Mouse (Mus musculus) hindbrain, embryonic 12.5 days (tissue): ENCODE results near the gene Leap2. TPM values are rescaled to one million over a fixed set of nuclear protein-coding genes. Genes with fewer than 3 reads are reported as not detected.

Experiments
- ATAC-seq: fragments of 200-750 bp; cut with Nextera tagmentation; 2 replicates; pipeline ENCODE4 v1.8.0; 2017; ENCODE audit warnings: moderate TSS enrichment; ENCODE audit not compliant: low FRiP score
- H3K27ac ChIP-seq: fragments of 300-500 bp; sonication (generic); 2 replicates; pipeline ENCODE4 v1.5.1; 2016; ENCODE audit warnings: mild to moderate bottlenecking
- H3K27me3 ChIP-seq: fragments of 300-500 bp; sonication (generic); 2 replicates; pipeline ENCODE4 v1.6.1; 2016; ENCODE audit warnings: mild to moderate bottlenecking
- H3K36me3 ChIP-seq: fragments of 300-500 bp; sonication (generic); 2 replicates; pipeline ENCODE4 v1.6.1; 2016; ENCODE audit warnings: mild to moderate bottlenecking
- H3K4me1 ChIP-seq: fragments of 300-500 bp; sonication (generic); 2 replicates; pipeline ENCODE4 v1.6.1; 2016
- H3K4me2 ChIP-seq: fragments of 300-500 bp; sonication (generic); replicated peaks from 2 replicates; pipeline ENCODE4 v1.6.1; 2016; ENCODE audit warnings: mild to moderate bottlenecking
- H3K4me3 ChIP-seq: fragments of 300-500 bp; sonication (generic); 2 replicates; pipeline ENCODE4 v1.5.1; 2016; ENCODE audit warnings: mild to moderate bottlenecking
- H3K9ac ChIP-seq: fragments of 300-500 bp; sonication (generic); 2 replicates; pipeline ENCODE4 v1.6.1; 2016; ENCODE audit warnings: mild to moderate bottlenecking, moderate library complexity
- H3K9me3 ChIP-seq: fragments of 300-500 bp; sonication (generic); replicated peaks from 2 replicates; pipeline ENCODE4 v1.6.1; 2016; ENCODE audit warnings: mild to moderate bottlenecking
- WGBS: fragments of 180-500 bp; shearing (Covaris S2); methylation state at CpG from one replicate; pipeline ENCODE4 v1.1.7; 2016; 5-methylcytosine and 5-hydroxymethylcytosine counted together
- microRNA-seq: library from miRNA; unstranded; fragments of <30 nt; microRNA quantifications from one replicate; pipeline ENCODE4, GENCODE M21; 2017
- polyA plus RNA-seq: library from polyadenylated mRNA; unstranded; fragments of >200 nt; fragmentation: Nextera tagmentation; extraction: Ambion mirVana; gene quantifications from 2 replicates; pipeline ENCODE4 v1.2.1, GENCODE M21; 2016

Gene Leap2
- polyA plus RNA-seq, 1 experiment from 2014 or later, result not detected

DNA sequence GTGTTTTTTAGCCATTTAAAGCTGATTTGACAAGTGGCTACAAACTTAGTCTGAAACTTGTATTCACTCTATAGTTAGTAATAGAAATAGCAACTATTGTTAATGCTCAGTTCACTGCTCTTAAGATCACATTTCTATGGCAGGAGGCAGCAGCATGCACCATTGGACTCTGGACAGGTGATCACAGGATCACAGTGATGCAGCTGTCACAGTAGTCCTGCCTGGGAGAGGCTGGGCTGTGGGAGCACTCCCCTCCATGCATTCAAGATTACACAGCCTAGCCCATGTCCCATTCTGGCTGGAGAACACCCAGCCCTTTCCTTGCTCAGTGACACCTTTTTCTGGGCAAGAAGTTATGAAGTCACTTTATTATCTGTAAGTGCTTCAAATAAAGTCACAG, 4.9 kb downstream of the Leap2 start:
- Histone ChIP-seq H3K27ac (no peak overlapping the region), H3K9me3 (no peaks in the 10 kb centered on the region), H3K4me1 (no peaks in the 10 kb centered on the region), H3K4me2 (no peak overlapping the region), H3K27me3 (no peaks in the 10 kb centered on the region), H3K9ac (no peak overlapping the region), H3K4me3 (no peak overlapping the region), H3K36me3 (peaks cover 77% of the 10 kb centered on the region)
- no peak for ATAC-seq

DNA sequence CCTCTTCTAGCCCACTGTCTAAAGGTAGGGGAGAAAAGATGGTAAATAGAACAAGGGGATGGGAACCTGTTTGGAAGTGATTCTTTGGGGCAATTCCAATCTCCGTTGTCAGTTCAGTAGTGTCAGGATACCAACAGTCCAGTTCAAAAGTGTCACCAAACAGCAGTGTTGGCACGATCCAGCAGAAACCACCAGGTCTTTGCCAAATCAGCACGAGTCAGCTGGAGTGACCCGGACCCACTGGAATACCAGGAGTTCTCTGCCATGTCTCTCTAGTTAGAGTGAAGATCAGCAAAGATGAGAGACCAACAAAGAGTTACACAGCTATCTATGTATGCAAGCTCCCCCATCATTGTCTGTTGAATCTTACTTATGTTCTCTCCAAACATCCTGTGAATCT, 9.1 kb downstream of the Leap2 start:
- ATAC-seq, result no peak
- H3K27me3 ChIP-seq, result no peaks in the 10 kb centered on the region
- H3K9me3 ChIP-seq, result no peaks in the 10 kb centered on the region
- no peak overlapping the region for H3K27ac ChIP-seq
- no peaks in the 10 kb centered on the region for H3K4me1 ChIP-seq
- peaks cover 91% of the 10 kb centered on the region for H3K36me3 ChIP-seq
- no peak overlapping the region for H3K4me2 ChIP-seq
- over 99% methylated on average over 4 of the region's 4 CpGs for WGBS
- no peak overlapping the region for H3K4me3 ChIP-seq
- H3K9ac ChIP-seq, result no peak overlapping the region

DNA sequence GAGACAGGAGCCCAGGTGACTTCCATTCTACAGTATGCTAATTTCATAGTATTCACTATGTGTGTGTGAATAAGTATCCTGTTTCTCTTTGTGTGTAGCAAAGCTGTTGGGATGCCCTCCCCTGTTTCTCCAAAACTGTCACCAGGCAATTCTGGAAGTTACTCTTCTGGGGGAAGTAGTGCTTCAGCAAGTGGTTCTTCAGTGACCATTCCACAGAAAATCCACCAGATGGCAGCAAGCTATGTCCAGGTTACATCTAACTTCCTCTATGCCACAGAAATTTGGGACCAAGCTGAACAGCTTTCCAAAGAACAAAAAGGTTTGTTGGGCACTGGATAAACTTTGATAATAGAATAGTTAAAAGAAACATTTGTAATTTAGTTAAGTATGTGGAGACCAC, 11.2 kb downstream of the Leap2 start:
- Histone ChIP-seq H3K36me3 (peaks cover 88% of the 10 kb centered on the region), H3K27ac (no peak overlapping the region), H3K9me3 (no peaks in the 10 kb centered on the region), H3K4me1 (no peaks in the 10 kb centered on the region), H3K27me3 (no peaks in the 10 kb centered on the region), H3K9ac (no peak overlapping the region), H3K4me3 (no peak overlapping the region), H3K4me2 (no peak overlapping the region)
- ATAC-seq, result no peak

DNA sequence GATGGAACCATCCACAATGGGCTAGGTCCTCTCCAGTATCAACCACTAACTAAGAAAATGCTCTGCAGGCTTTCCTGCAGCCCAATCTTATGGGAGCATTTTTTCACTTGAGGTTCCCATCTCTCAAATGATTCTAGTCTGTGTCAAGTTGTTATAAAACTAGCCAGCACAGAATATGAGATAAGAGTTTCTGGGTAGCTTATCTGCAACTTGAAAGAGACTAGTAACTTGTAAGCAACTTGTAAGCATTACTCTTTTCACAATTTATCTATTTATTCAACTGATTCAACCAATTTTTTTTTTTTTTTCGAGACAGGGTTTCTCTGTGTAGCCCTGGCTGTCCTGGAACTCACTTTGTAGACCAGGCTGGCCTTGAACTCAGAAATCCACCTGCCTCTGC, 19.3 kb downstream of the Leap2 start:
- no peaks in the 10 kb centered on the region for H3K9me3 ChIP-seq
- 79% methylated on average over 1 of the region's 1 CpGs for WGBS
- no peak for ATAC-seq
- no peak overlapping the region for H3K27ac ChIP-seq
- H3K36me3 ChIP-seq, result peaks cover 86% of the 10 kb centered on the region
- no peak overlapping the region for H3K4me2 ChIP-seq
- no peaks in the 10 kb centered on the region for H3K4me1 ChIP-seq
- no peak overlapping the region for H3K9ac ChIP-seq
- H3K4me3 ChIP-seq, result no peak overlapping the region
- no peaks in the 10 kb centered on the region for H3K27me3 ChIP-seq

DNA sequence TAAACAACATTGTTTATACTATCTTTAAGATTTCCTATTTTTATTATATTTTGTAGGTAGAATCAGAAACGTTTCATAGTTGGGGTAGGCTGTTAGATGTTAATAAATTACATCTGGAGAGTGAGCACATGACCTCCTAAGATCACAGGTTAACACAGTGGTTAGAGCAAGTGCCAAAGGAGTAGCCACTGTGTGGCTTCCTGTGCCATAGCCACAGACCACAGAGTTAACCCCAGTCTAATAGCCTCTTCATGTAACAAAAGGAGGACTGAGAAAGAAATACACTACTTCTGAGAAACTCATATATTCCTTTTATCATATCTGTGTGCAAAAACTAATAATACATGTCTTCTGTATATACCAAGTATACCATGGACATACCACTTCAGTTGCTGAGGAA, 29.1 kb downstream of the Leap2 start:
- Histone ChIP-seq H3K9ac (no peak overlapping the region), H3K27me3 (no peaks in the 10 kb centered on the region), H3K9me3 (no peaks in the 10 kb centered on the region), H3K4me2 (no peak overlapping the region), H3K36me3 (peaks cover 45% of the 10 kb centered on the region), H3K4me1 (no peaks in the 10 kb centered on the region), H3K4me3 (no peak overlapping the region), H3K27ac (no peak overlapping the region)
- WGBS, result 93% methylated on average over 1 of the region's 1 CpGs
- ATAC-seq, result no peak

DNA sequence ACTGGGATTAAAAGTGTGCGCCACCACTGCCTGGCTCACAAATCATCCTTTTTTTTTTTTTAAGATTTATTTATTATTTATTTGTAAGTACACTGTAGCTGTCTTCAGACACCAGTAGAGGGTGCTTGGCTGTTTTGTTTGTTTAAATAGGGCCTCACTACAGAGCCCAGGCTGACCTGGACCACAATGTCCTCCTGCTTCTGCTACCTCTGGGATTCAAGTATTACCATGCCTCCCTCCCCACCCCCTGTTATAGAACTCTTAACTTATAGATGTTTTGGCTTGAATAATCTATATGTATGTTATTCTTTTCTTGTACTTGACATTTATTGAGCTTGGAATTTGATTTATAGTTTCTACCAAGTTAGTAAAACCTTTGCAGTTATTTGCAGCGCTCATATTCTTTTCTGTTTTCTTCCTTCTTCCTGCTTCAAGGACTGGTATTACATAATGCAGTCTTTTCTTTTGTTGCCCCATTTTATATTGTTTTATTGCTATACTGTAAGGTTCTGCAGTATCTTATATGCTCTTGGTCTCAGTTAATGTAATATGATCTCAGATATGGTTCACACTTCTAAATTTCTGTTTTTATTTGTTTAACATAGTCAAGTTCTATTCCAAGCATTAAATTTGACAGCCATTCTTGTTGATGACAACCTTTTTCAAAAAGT, 39.1 kb downstream of the Leap2 start:
- 0 out of 2 replicates have a peak, but pooled peaks cover 1% of the 10 kb centered on the region for H3K4me1 ChIP-seq
- H3K27ac ChIP-seq, result no peak overlapping the region
- H3K36me3 ChIP-seq, result peaks cover 31% of the 10 kb centered on the region
- no peak overlapping the region for H3K9ac ChIP-seq
- no peak for ATAC-seq
- 96% methylated on average over 2 of the region's 2 CpGs for WGBS
- H3K4me2 ChIP-seq, result no peak overlapping the region
- no peak overlapping the region for H3K4me3 ChIP-seq
- H3K27me3 ChIP-seq, result no peaks in the 10 kb centered on the region
- no peaks in the 10 kb centered on the region for H3K9me3 ChIP-seq

DNA sequence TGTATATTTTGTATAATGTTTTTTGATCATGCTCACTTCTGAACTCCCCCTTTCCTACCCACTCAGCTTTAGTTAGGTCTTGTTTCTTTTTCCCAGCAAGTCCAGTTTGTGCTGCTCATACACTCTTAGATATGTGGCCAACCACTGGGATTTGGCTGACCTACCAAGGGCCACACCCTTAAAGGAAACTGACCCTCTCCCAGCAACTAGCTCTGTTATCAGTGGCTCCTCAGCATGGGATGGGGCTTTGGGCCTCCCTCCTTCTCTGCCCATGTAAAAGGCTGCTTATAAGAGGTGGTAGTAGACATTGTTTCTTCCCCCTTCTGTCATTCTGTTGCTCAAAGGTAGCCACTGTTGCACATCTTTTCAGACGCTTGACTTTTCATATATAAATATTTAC, 44.1 kb downstream of the Leap2 start:
- no peak overlapping the region for H3K9ac ChIP-seq
- H3K9me3 ChIP-seq, result no peaks in the 10 kb centered on the region
- no peak overlapping the region for H3K4me3 ChIP-seq
- ATAC-seq, result no peak
- no peak overlapping the region for H3K27ac ChIP-seq
- H3K27me3 ChIP-seq, result no peaks in the 10 kb centered on the region
- 83% methylated on average over 1 of the region's 1 CpGs for WGBS
- peaks cover 43% of the 10 kb centered on the region for H3K36me3 ChIP-seq
- H3K4me1 ChIP-seq, result 0 out of 2 replicates have a peak, but pooled peaks cover 2% of the 10 kb centered on the region
- no peak overlapping the region for H3K4me2 ChIP-seq

Small RNA genes lying within 50 kb of the gene (microRNA-seq; reads per million reads assigned to microRNA genes)
- gene Mir6920, result not detected

Other genes starting within 250 kb of the Leap2 start
- gene Hspa4, start 122.7 kb downstream of the Leap2 start, polyA plus RNA-seq, result 80.7 and 85.8 TPM in 2 replicates
- 17.4 and 18.4 TPM in 2 replicates for gene Zcchc10, start 98.5 kb downstream of the Leap2 start, polyA plus RNA-seq
- 83.2 and 97.8 TPM in 2 replicates for gene Aff4, start 72.3 kb downstream of the Leap2 start, polyA plus RNA-seq
- gene Uqcrq, start 7.7 kb upstream of the Leap2 start, polyA plus RNA-seq, result 480 and 552 TPM in 2 replicates
- 2.6 and 3.9 TPM in 2 replicates for gene Gdf9, start 7.9 kb upstream of the Leap2 start, polyA plus RNA-seq
- 0.09 and 0.12 TPM in 2 replicates for gene Gm10447, start 33.9 kb upstream of the Leap2 start, polyA plus RNA-seq
- gene Shroom1, start 34.0 kb upstream of the Leap2 start, polyA plus RNA-seq, result 5.2 and 6.3 TPM in 2 replicates
- gene Gm9837, start 47.3 kb upstream of the Leap2 start, polyA plus RNA-seq, result not detected in 2 replicates
- gene Gm9945, start 57.0 kb upstream of the Leap2 start, polyA plus RNA-seq, result not detected in 2 replicates
- 0.78 and 0.84 TPM in 2 replicates for gene Sowaha, start 57.1 kb upstream of the Leap2 start, polyA plus RNA-seq
- gene Sept8, start 96.1 kb upstream of the Leap2 start, polyA plus RNA-seq, result 24.2 and 28.1 TPM in 2 replicates
- gene Kif3a, start 144.2 kb upstream of the Leap2 start, polyA plus RNA-seq, result 155 and 160 TPM in 2 replicates
- 1.8 and 2.3 TPM in 2 replicates for gene Il4, start 195.5 kb upstream of the Leap2 start, polyA plus RNA-seq
- gene Il13, start 211.5 kb upstream of the Leap2 start, polyA plus RNA-seq, result not detected in 2 replicates